Comparison of ENCODE assay signal across 7 mouse cellular contexts in the genomic region with DNA sequence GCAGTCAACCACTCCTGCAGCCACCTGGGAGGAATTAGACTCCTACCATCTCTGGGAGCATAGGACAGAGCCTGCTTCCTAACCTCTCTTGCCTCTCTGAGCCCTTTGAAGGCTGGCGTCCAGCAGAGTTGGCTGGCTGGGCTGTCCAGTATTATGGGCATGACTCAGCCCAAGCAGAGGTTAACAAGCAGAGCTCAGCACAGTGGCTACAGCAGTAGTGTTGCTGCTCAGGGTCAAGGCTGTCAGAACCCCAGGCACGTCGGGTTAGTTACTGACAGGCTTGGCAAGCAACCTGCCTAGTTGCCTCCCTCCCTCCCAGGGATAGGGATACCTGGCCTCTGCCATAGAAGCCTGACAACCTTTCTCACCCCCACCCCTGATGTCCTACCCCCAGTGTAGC. TPM values are rescaled to one million over a fixed set of nuclear protein-coding genes. Genes with fewer than 3 reads are reported as not detected.
DNase-seq lines count a peak whose midpoint lies in the region; ATAC-seq and TF ChIP-seq lines count a peak whose summit lies in the region.

No protein-coding gene starts in this region.

- no peak for DNase-seq in testis, postnatal 14 days (ENCODE audit: low spot score)
- DNase-seq in cerebellum, postnatal 10 days = peak; percentile 10 to 12
- peak; percentile 1 for DNase-seq in splenic B cell, adult 2 months (ENCODE audit: low read depth, low spot score)

- 66% methylated on average over 3 of the region's 3 CpGs for WGBS in heart, embryonic 14.5 days
- 43% methylated on average over 3 of the region's 3 CpGs for WGBS in liver, embryonic 12.5 days (ENCODE audit: insufficient replicate concordance)

- no peaks in the 10 kb centered on the region for H3K27me3 ChIP-seq in testis, adult 2 months (ENCODE audit: control insufficient read depth, insufficient read depth, low read length)
- H3K27me3 ChIP-seq in heart, embryonic 14.5 days (ENCODE audit: control insufficient read depth, insufficient read depth, low read length) = no peaks in the 10 kb centered on the region
- H3K27me3 ChIP-seq in liver, embryonic 12.5 days (replicated peaks) = no peaks in the 10 kb centered on the region
- no peaks in the 10 kb centered on the region for H3K27me3 ChIP-seq in splenic B cell, adult 2 months (ENCODE audit: control insufficient read depth, insufficient read depth, low read length, poor library complexity, severe bottlenecking)

- H3K9me3 ChIP-seq in heart, embryonic 14.5 days (ENCODE audit: control insufficient read depth, low read length) = no peaks in the 10 kb centered on the region
- H3K9me3 ChIP-seq in liver, embryonic 12.5 days (replicated peaks) = no peaks in the 10 kb centered on the region

- TF ChIP-seq CTCF in testis, adult 2 months (IDR thresholded peaks at IDR 0.05; ENCODE audit: control insufficient read depth, insufficient read depth, insufficient replicate concordance, low read depth, low read length) = no peak

- peak overlapping the region; percentile 91 for H3K4me3 ChIP-seq in testis, adult 2 months (ENCODE audit: control insufficient read depth, low read depth, low read length)
- no peak overlapping the region for H3K4me3 ChIP-seq in heart, embryonic 14.5 days (ENCODE audit: control insufficient read depth in 1 of 2, insufficient read depth in 1 of 2, low read depth in 1 of 2, low read length in 2 of 2)
- H3K4me3 ChIP-seq in liver, embryonic 12.5 days = peak overlapping the region; percentile 68

- H3K36me3 ChIP-seq in testis, adult 2 months (ENCODE audit: control insufficient read depth, insufficient read depth, low read length) = no peaks in the 10 kb centered on the region
- H3K36me3 ChIP-seq in heart, embryonic 14.5 days (ENCODE audit: control insufficient read depth, insufficient read depth, low read length) = peaks cover 6% of the 10 kb centered on the region; the same call in 1 of the 2 replicates
- peaks cover 13% of the 10 kb centered on the region for H3K36me3 ChIP-seq in liver, embryonic 12.5 days
- H3K36me3 ChIP-seq in splenic B cell, adult 2 months (ENCODE audit: control insufficient read depth, insufficient read depth, low read length, poor library complexity, severe bottlenecking) = no peaks in the 10 kb centered on the region

- TF ChIP-seq POLR2A in testis, adult 2 months (IDR thresholded peaks at IDR 0.05; ENCODE audit: control insufficient read depth, low read depth, low read length) = no peak

- no peak for ATAC-seq in heart, embryonic 14.5 days (ENCODE audit: insufficient number of reproducible peaks, insufficient read depth, low FRiP score, low read depth)
- ATAC-seq in liver, embryonic 12.5 days = no peak
- ATAC-seq in inflammation-experienced regulatory T-cells, adult 6 months = no peak

- peak overlapping the region; percentile 74 for H3K4me2 ChIP-seq in heart, embryonic 14.5 days (ENCODE audit: low read length)
- peak overlapping the region; percentile 85 for H3K4me2 ChIP-seq in liver, embryonic 12.5 days

- H3K9ac ChIP-seq in heart, embryonic 14.5 days (ENCODE audit: low read length) = no peak overlapping the region
- no peak overlapping the region; the same call in 1 of the 2 replicates for H3K9ac ChIP-seq in liver, embryonic 12.5 days

- H3K4me1 ChIP-seq in testis, adult 2 months (ENCODE audit: control insufficient read depth, insufficient read depth, low read length) = peaks cover 10% of the 10 kb centered on the region
- peaks cover 19 to 29% of the 10 kb centered on the region in 2 experiments for H3K4me1 ChIP-seq in heart, embryonic 14.5 days (ENCODE audit: control insufficient read depth in 2 of 2, insufficient read depth in 2 of 2, low read length in 2 of 2)
- peaks cover 41% of the 10 kb centered on the region for H3K4me1 ChIP-seq in liver, embryonic 12.5 days

- H3K27ac ChIP-seq in testis, adult 2 months (ENCODE audit: control insufficient read depth, insufficient read depth, low read depth, low read length) = peak overlapping the region; percentile 46
- peak overlapping the region in 1 of 2 experiments; percentile 61; a peak in 2 of 4 replicates for H3K27ac ChIP-seq in heart, embryonic 14.5 days (replicated peaks in 1 of 2; ENCODE audit: control insufficient read depth in 1 of 2, insufficient read depth in 1 of 2, low read depth in 2 of 2, low read length in 2 of 2)
- H3K27ac ChIP-seq in liver, embryonic 12.5 days = 0 out of 2 replicates have a peak overlapping the region, but pooled peaks have one; percentile 48

RNA-seq across cellular contexts. Expression of a gene that starts 1.9 kb away (rescaled TPM):
- 21.1 and 24.4 TPM in 2 replicates for polyA plus RNA-seq in testis, adult 2 months (2012; rRNA removed)
- polyA plus RNA-seq in heart, embryonic 14.5 days (2014; fragmentation: Nextera tagmentation; extraction: Ambion mirVana) = 10.9 and 12.2 TPM in 2 replicates
- polyA plus RNA-seq in liver, embryonic 12.5 days (2016; fragmentation: Nextera tagmentation; extraction: Ambion mirVana) = 9.9 and 10.6 TPM in 2 replicates
- polyA plus RNA-seq in inflammation-experienced regulatory T-cells, adult 6 months (2017; shearing (Covaris generic)) = 10 to 100 TPM; 22.9 to 35.1 (median 34.0) TPM

RNA-seq across cellular contexts. Expression of a gene that starts 2.3 kb away (rescaled TPM):
- polyA plus RNA-seq in testis, adult 2 months (2012; rRNA removed) = 10.8 and 12.2 TPM in 2 replicates
- polyA plus RNA-seq in heart, embryonic 14.5 days (2014; fragmentation: Nextera tagmentation; extraction: Ambion mirVana) = 164 and 174 TPM in 2 replicates
- polyA plus RNA-seq in liver, embryonic 12.5 days (2016; fragmentation: Nextera tagmentation; extraction: Ambion mirVana) = 173 and 175 TPM in 2 replicates
- 100 to 1,000 TPM; 275 to 325 (median 313) TPM for polyA plus RNA-seq in inflammation-experienced regulatory T-cells, adult 6 months (2017; shearing (Covaris generic))

RNA-seq across cellular contexts. Expression of a gene that starts 38.6 kb away (rescaled TPM):
- polyA plus RNA-seq in testis, adult 2 months (2012; rRNA removed) = 0.06 and 0.07 TPM in 2 replicates
- polyA plus RNA-seq in heart, embryonic 14.5 days (2014; fragmentation: Nextera tagmentation; extraction: Ambion mirVana) = 0.31 and 0.69 TPM in 2 replicates
- 0.17 and 0.28 TPM in 2 replicates for polyA plus RNA-seq in liver, embryonic 12.5 days (2016; fragmentation: Nextera tagmentation; extraction: Ambion mirVana)
- polyA plus RNA-seq in inflammation-experienced regulatory T-cells, adult 6 months (2017; shearing (Covaris generic)) = not detected

RNA-seq across cellular contexts. Expression of a gene that starts 45.3 kb away (rescaled TPM):
- polyA plus RNA-seq in testis, adult 2 months (2012; rRNA removed) = 4.9 and 5.7 TPM in 2 replicates
- polyA plus RNA-seq in heart, embryonic 14.5 days (2014; fragmentation: Nextera tagmentation; extraction: Ambion mirVana) = 11.8 and 11.9 TPM in 2 replicates
- polyA plus RNA-seq in liver, embryonic 12.5 days (2016; fragmentation: Nextera tagmentation; extraction: Ambion mirVana) = 1.3 and 1.8 TPM in 2 replicates
- 1 to 10 TPM in 1 of 3 experiments, under 1 TPM in 2; 0.82 to 1.2 (median 0.86) TPM for polyA plus RNA-seq in inflammation-experienced regulatory T-cells, adult 6 months (2017; shearing (Covaris generic))

RNA-seq across cellular contexts. Expression of a gene that starts 55.9 kb away (rescaled TPM):
- 0.36 and 0.64 TPM in 2 replicates for polyA plus RNA-seq in testis, adult 2 months (2012; rRNA removed)
- polyA plus RNA-seq in heart, embryonic 14.5 days (2014; fragmentation: Nextera tagmentation; extraction: Ambion mirVana) = 76.5 and 79.5 TPM in 2 replicates
- polyA plus RNA-seq in liver, embryonic 12.5 days (2016; fragmentation: Nextera tagmentation; extraction: Ambion mirVana) = 0.89 and 1.2 TPM in 2 replicates
- polyA plus RNA-seq in inflammation-experienced regulatory T-cells, adult 6 months (2017; shearing (Covaris generic)) = 1 to 10 TPM in 1 of 3 experiments, under 1 TPM in 2; 0.35 to 1.1 (median 0.59) TPM

Comparison
In these comparisons a context has a peak if more than half of its experiments do, and no peak if none do; other contexts are left out.
1. H3K4me3 ChIP-seq: peak in testis, adult 2 months (single experiment) and liver, embryonic 12.5 days (single experiment); none in heart, embryonic 14.5 days (0 of 2).
2. RNA of a gene that starts 2.3 kb away (polyA plus RNA-seq): 275 to 325 TPM in inflammation-experienced regulatory T-cells, adult 6 months, 173 to 175 TPM in liver, embryonic 12.5 days and 164 to 174 TPM in heart, embryonic 14.5 days; 10.8 to 12.2 TPM in testis, adult 2 months; every median in the first group is over 10 times any median in the second.